Mouse (Mus musculus) heart, embryonic 12.5 days (tissue): ENCODE data around the gene Hemk1. TPM values are rescaled to one million over a fixed set of nuclear protein-coding genes. Genes with fewer than 3 reads are reported as not detected.
"Not testable (repeated sequence)": the region's sequence is repeated elsewhere in the genome, so short reads cannot be mapped to it uniquely, and the experiment has no call there.

ENCODE experiments used
- ATAC-seq: fragments of 200-750 bp; cut with Nextera tagmentation; 2 replicates; pipeline ENCODE4 v1.8.0; 2017; ENCODE audit warnings: moderate TSS enrichment, moderate library complexity; ENCODE audit not compliant: insufficient number of reproducible peaks, low FRiP score
- H3K27ac ChIP-seq: fragments of 300-500 bp; sonication (generic); 2 replicates; pipeline ENCODE4 v1.5.1; 2016; ENCODE audit warnings: mild to moderate bottlenecking, moderate library complexity; ENCODE audit not compliant: poor library complexity, severe bottlenecking
- H3K27me3 ChIP-seq: fragments of 300-500 bp; sonication (generic); replicated peaks from 2 replicates; pipeline ENCODE4 v1.6.1; 2016; ENCODE audit warnings: mild to moderate bottlenecking, moderate library complexity
- H3K36me3 ChIP-seq: fragments of 300-500 bp; sonication (generic); 2 replicates; pipeline ENCODE4 v1.6.1; 2016; ENCODE audit warnings: mild to moderate bottlenecking, moderate library complexity
- H3K4me1 ChIP-seq: fragments of 300-500 bp; sonication (generic); replicated peaks from 2 replicates; pipeline ENCODE4 v1.6.1; 2016; ENCODE audit warnings: mild to moderate bottlenecking
- H3K4me2 ChIP-seq: fragments of 300-500 bp; sonication (generic); 2 replicates; pipeline ENCODE4 v1.6.1; 2016; ENCODE audit warnings: mild to moderate bottlenecking, moderate library complexity
- H3K4me3 ChIP-seq: fragments of 300-500 bp; sonication (generic); 2 replicates; pipeline ENCODE4 v1.5.1; 2016; ENCODE audit warnings: mild to moderate bottlenecking
- H3K9ac ChIP-seq: fragments of 300-500 bp; sonication (generic); 2 replicates; pipeline ENCODE4 v1.6.1; 2016; ENCODE audit warnings: mild to moderate bottlenecking, moderate library complexity
- H3K9me3 ChIP-seq: fragments of 300-500 bp; sonication (generic); replicated peaks from 2 replicates; pipeline ENCODE4 v1.6.1; 2016; ENCODE audit warnings: mild to moderate bottlenecking, moderate library complexity
- WGBS: fragments of 180-500 bp; shearing (Covaris S2); methylation state at CpG from one replicate; pipeline ENCODE4 v1.1.7; 2016; 5-methylcytosine and 5-hydroxymethylcytosine counted together
- polyA plus RNA-seq: library from polyadenylated mRNA; unstranded; fragments of >200 nt; fragmentation: Nextera tagmentation; extraction: Ambion mirVana; gene quantifications from 2 replicates; pipeline ENCODE4 v1.2.1, GENCODE M21; 2016

Hemk1 gene
- polyA plus RNA-seq, 1 experiment from 2014 or later = 11.4 TPM

GRCm38 (mm10) chr9:107307099-107307872 is 30.9 kb downstream of the Hemk1 start:
- Histone ChIP-seq H3K9me3 (no peaks in the 10 kb centered on the region), H3K27me3 (no peaks in the 10 kb centered on the region), H3K9ac (peak overlapping the region; percentile 30; the same call in 1 of the 2 replicates), H3K4me3 (no peak overlapping the region), H3K4me2 (peak overlapping the region; percentile 8; the same call in 1 of the 2 replicates), H3K27ac (peak overlapping the region; percentile 83), H3K36me3 (no peaks in the 10 kb centered on the region), H3K4me1 (peaks cover 51% of the 10 kb centered on the region)
- WGBS = 51% methylated on average over 11 of the region's 11 CpGs
- ATAC-seq = peak; percentile 70

GRCm38 (mm10) chr9:107306673-107307072 is 31.5 kb downstream of the Hemk1 start:
- not testable (repeated sequence) for H3K27ac ChIP-seq, ATAC-seq, H3K36me3 ChIP-seq, H3K9ac ChIP-seq, H3K4me2 ChIP-seq, H3K27me3 ChIP-seq, H3K4me3 ChIP-seq, H3K9me3 ChIP-seq
- WGBS = 86% methylated on average over 1 of the region's 1 CpGs
- peaks cover 55% of the 10 kb centered on the region for H3K4me1 ChIP-seq

- H3K27ac ChIP-seq = no peak overlapping the region
- no peak overlapping the region for H3K4me3 ChIP-seq
- peaks cover 13% of the 10 kb centered on the region for H3K36me3 ChIP-seq
- H3K9me3 ChIP-seq = no peaks in the 10 kb centered on the region
- H3K27me3 ChIP-seq = no peaks in the 10 kb centered on the region
- H3K9ac ChIP-seq = 0 out of 2 replicates have a peak overlapping the region, but pooled peaks have one; percentile 9
- WGBS = 53% methylated on average over 13 of the region's 13 CpGs
- ATAC-seq = no peak
- H3K4me1 ChIP-seq = peaks cover 63% of the 10 kb centered on the region
- no peak overlapping the region for H3K4me2 ChIP-seq
Observed at GRCm38 (mm10) chr9:107305601-107306542, 32.3 kb downstream of the Hemk1 start.

GRCm38 (mm10) chr9:107305012-107305411 is 33.1 kb downstream of the Hemk1 start:
- H3K9me3 ChIP-seq = no peaks in the 10 kb centered on the region
- H3K27ac ChIP-seq = no peak overlapping the region
- no peak overlapping the region for H3K4me3 ChIP-seq
- no peak overlapping the region for H3K4me2 ChIP-seq
- no peaks in the 10 kb centered on the region for H3K27me3 ChIP-seq
- peaks cover 21% of the 10 kb centered on the region for H3K36me3 ChIP-seq
- peaks cover 65% of the 10 kb centered on the region for H3K4me1 ChIP-seq
- 75% methylated on average over 4 of the region's 4 CpGs for WGBS
- no peak for ATAC-seq
- H3K9ac ChIP-seq = no peak overlapping the region

GRCm38 (mm10) chr9:107304383-107304782 is 33.8 kb downstream of the Hemk1 start:
- H3K27ac ChIP-seq = no peak overlapping the region
- no peak overlapping the region for H3K9ac ChIP-seq
- H3K9me3 ChIP-seq = no peaks in the 10 kb centered on the region
- H3K4me3 ChIP-seq = no peak overlapping the region
- no peaks in the 10 kb centered on the region for H3K27me3 ChIP-seq
- 83% methylated on average over 3 of the region's 3 CpGs for WGBS
- H3K4me2 ChIP-seq = no peak overlapping the region
- ATAC-seq = no peak
- H3K36me3 ChIP-seq = peaks cover 24% of the 10 kb centered on the region
- H3K4me1 ChIP-seq = peaks cover 65% of the 10 kb centered on the region

GRCm38 (mm10) chr9:107303900-107304299 is 34.2 kb downstream of the Hemk1 start:
- Histone ChIP-seq H3K4me3 (no peak overlapping the region), H3K9me3 (no peaks in the 10 kb centered on the region), H3K4me2 (no peak overlapping the region), H3K27ac (no peak overlapping the region), H3K36me3 (peaks cover 24% of the 10 kb centered on the region), H3K27me3 (no peaks in the 10 kb centered on the region), H3K9ac (no peak overlapping the region), H3K4me1 (peaks cover 69% of the 10 kb centered on the region)
- WGBS = 79% methylated on average over 5 of the region's 5 CpGs
- no peak for ATAC-seq

- no peaks in the 10 kb centered on the region for H3K9me3 ChIP-seq
- H3K36me3 ChIP-seq = peaks cover 24% of the 10 kb centered on the region
- H3K4me3 ChIP-seq = no peak overlapping the region
- H3K4me2 ChIP-seq = no peak overlapping the region
- no peak overlapping the region for H3K27ac ChIP-seq
- H3K4me1 ChIP-seq = peaks cover 70% of the 10 kb centered on the region
- ATAC-seq = no peak
- H3K9ac ChIP-seq = peak overlapping the region; percentile 25; the same call in 1 of the 2 replicates
- no peaks in the 10 kb centered on the region for H3K27me3 ChIP-seq
- 65% methylated on average over 9 of the region's 9 CpGs for WGBS
Observed at GRCm38 (mm10) chr9:107303121-107303820, 34.9 kb downstream of the Hemk1 start.

- Histone ChIP-seq H3K4me2 (no peak overlapping the region), H3K27ac (peak overlapping the region; percentile 52), H3K9me3 (no peaks in the 10 kb centered on the region), H3K9ac (peak overlapping the region; percentile 25; the same call in 1 of the 2 replicates), H3K36me3 (peaks cover 24% of the 10 kb centered on the region), H3K4me3 (no peak overlapping the region), H3K27me3 (no peaks in the 10 kb centered on the region), H3K4me1 (peaks cover 70% of the 10 kb centered on the region)
- 41% methylated on average over 7 of the region's 7 CpGs for WGBS
- ATAC-seq = no peak
Observed at GRCm38 (mm10) chr9:107302592-107302991, 35.6 kb downstream of the Hemk1 start.

GRCm38 (mm10) chr9:107301554-107302331 is 36.4 kb downstream of the Hemk1 start:
- no peak for ATAC-seq
- no peaks in the 10 kb centered on the region for H3K27me3 ChIP-seq
- H3K4me3 ChIP-seq = no peak overlapping the region
- H3K9ac ChIP-seq = no peak overlapping the region
- peaks cover 65% of the 10 kb centered on the region for H3K4me1 ChIP-seq
- H3K36me3 ChIP-seq = peaks cover 24% of the 10 kb centered on the region
- H3K9me3 ChIP-seq = no peaks in the 10 kb centered on the region
- 62% methylated on average over 17 of the region's 17 CpGs for WGBS
- H3K27ac ChIP-seq = peak overlapping the region; percentile 52
- H3K4me2 ChIP-seq = no peak overlapping the region

GRCm38 (mm10) chr9:107300224-107300973 is 37.8 kb downstream of the Hemk1 start:
- H3K4me1 ChIP-seq = peaks cover 58% of the 10 kb centered on the region
- no peaks in the 10 kb centered on the region for H3K27me3 ChIP-seq
- no peak overlapping the region for H3K4me3 ChIP-seq
- ATAC-seq = no peak
- H3K9me3 ChIP-seq = no peaks in the 10 kb centered on the region
- WGBS = 89% methylated on average over 30 of the region's 30 CpGs
- no peak overlapping the region for H3K27ac ChIP-seq
- H3K9ac ChIP-seq = no peak overlapping the region
- H3K36me3 ChIP-seq = peaks cover 24% of the 10 kb centered on the region
- no peak overlapping the region for H3K4me2 ChIP-seq
